Mouse (Mus musculus) macrophage (primary cell): Measurements from ENCODE around the gene Pdcl2. TPM values are rescaled to one million over a fixed set of nuclear protein-coding genes. Genes with fewer than 3 reads are reported as not detected.

ENCODE experiments used
- polyA plus RNA-seq: library from polyadenylated mRNA; stranded (reverse); fragments of 250-400 nt; gene quantifications from 3 replicates; pipeline ENCODE4 v1.2.4, GENCODE M21; 2018; ENCODE audit warnings: inconsistent platforms

The Pdcl2 gene
- polyA plus RNA-seq, 1 experiment from 2014 or later = not detected

Other genes starting within 250 kb of the Pdcl2 start
- gene Srd5a3, start 190.9 kb downstream of the Pdcl2 start, polyA plus RNA-seq = 44.9 to 60.1 TPM (median 51.8 TPM) in 3 replicates
- 64.0 to 86.9 TPM (median 84.3 TPM) in 3 replicates for gene Tmem165, start 147.3 kb downstream of the Pdcl2 start, polyA plus RNA-seq
- gene Clock, start 26.4 kb downstream of the Pdcl2 start, polyA plus RNA-seq = 9.7 to 14.2 TPM (median 11.7 TPM) in 3 replicates
- not detected in 3 replicates for gene Nmu, start 32.6 kb upstream of the Pdcl2 start, polyA plus RNA-seq
- gene Gm7271, start 152.9 kb upstream of the Pdcl2 start, polyA plus RNA-seq = not detected in 3 replicates
- 46.9 to 69.0 TPM (median 50.8 TPM) in 3 replicates for gene Exoc1, start 198.2 kb upstream of the Pdcl2 start, polyA plus RNA-seq